Mouse (Mus musculus) A20 (cell line): ENCODE measurements around the gene Nae1.

Experiments
- DNase-seq: peaks from one replicate; pipeline ENCODE4 v3.0.0-alpha.2; 2011; ENCODE audit warnings: low read depth, low spot score

The Nae1 gene

DNA sequence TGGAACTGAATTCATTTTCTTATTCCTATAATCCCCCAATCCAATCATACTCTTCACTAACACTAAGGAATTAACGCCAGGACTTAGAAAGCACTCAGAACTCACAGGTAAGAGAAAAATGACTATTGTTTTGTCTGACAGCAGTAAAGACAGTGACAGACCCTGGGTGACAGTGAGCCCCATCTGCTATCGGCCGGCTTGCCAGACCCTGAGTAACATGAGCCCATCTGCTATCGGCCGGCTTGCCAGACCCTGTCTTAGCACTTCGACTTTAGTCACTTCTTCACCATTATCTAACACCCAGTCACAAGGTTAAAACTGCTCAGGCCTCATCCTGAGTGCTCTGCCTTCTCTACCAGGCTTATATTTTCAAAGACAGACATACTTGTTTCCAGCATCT, 4.8 kb downstream of the Nae1 start:
- DNase-seq = no peak

DNA sequence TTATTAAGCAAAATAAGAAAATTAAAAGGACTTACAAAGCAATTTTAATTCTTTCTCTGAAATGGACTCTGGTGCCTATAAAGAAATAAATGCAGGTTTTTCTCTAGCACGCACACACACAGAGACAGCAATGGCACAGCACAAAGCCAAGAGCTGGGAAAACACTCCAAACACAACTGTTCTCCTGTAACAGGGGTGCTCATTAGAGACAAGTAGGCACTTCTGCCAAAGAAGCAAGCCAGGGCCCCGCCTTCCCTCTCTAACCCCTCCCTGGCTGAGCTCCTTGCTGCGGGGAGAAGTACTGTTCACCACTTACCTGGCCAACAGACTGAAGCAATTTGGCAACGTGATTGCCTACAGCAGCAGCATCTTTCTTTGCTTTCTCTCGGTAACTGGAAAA, 16.6 kb downstream of the Nae1 start:
- no peak for DNase-seq

DNA sequence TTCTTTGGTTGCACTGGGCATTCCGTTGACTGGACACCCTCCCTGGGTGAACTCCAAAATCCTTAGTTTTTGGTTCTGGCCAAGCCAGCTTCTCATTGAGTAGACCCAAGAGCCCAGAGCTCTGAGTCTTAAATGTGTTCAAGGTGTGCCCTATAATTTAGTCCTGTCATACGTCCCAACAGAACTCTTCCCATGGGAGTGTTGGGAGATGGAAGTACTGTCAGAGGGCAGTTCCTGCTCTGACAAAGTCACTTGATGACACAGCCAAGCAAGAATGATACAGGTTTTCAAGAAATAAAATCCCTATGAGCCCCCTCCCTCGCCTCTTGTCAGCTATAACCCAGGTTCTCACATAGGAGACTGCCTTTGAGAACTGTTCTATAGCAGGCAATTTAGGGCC, 24.3 kb downstream of the Nae1 start:
- DNase-seq = no peak

DNA sequence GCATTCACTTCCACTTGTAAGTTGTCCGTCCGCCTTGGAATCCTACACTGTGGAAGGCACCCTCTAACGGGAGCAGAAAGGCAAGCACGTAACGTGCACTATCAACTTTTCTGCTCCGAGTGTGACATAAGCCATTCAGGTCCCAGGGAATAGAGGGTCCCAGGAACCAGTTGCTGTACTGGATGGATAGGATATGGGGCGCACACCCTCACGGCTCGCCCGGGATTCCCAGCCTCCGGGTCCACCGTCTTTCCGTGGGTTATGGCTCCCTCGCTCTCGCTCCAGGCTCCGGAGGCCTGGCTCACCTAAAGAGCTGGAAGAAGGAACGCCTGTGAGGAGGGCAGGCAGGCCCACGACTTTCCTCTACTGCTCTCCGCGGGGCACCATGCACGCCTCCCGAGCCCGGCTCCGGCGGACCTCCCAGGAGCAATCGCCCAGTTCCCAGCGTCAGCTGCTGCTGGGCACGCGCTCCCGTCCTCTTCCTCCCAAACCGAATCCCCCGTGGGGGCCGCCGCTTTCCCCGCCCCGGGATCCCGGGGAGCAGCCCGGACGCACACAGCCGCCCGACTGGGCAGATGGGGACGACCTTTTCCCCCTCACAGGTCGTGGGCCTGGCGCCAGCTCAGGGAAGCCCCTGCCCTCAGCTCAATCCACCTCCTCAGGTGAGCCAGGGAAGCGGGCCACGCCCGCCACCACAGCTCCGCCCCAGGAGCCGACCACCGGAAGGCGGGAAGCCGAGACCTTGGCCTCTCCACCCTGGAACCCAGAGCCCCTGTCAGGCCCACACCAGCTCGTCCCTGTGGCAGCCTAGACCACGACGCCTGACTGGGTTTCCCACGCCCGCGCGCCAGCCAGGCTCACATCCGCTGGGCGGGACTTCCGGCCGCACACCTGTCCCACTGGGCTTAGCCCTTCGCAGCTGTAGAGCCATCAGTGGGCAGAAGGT, 25.1 kb downstream of the Nae1 start, which contains the start of gene Terb1:
Gene Terb1, minus strand, starts transcription at position 850 of the 946 bp plus-strand sequence.
- DNase-seq = no peak

DNA sequence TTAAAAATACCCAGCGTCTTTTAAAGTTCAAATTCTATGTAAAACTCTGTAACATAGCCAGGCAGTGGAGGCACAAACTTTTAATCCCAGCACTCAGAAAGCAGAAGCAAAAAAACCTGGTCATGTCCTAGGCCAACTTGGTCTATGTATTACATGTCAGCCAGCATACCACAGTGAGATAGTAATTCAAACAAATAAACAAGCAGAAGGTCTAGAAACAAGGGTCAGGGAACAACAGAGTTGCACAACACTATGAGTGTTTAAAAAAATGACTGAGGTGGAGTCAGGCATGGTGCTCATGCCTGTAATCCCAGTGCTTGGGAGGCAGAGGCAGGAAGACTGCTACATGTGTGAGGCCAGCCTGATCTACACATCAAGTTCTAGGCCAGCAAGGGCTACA, 55.3 kb downstream of the Nae1 start:
- DNase-seq = no peak

DNA sequence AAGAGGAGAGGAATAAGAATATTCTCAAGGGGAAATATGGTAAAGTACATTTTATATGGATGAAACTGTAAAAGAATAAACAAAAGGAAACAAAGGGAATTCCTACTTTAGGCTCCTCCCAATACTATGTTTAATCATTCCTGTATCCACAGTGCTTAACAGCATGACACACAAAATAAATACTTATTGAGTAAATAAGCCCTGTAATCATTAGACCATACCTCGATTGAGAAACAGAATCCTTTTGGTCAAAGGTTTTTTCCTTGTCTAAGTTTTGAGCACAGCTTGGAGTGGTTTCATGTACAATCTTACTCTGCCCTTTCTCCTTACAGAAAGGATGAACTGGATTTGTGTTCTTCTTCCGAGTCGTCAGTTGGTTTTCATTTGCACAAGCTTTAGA, 62.0 kb downstream of the Nae1 start:
- no peak for DNase-seq

DNA sequence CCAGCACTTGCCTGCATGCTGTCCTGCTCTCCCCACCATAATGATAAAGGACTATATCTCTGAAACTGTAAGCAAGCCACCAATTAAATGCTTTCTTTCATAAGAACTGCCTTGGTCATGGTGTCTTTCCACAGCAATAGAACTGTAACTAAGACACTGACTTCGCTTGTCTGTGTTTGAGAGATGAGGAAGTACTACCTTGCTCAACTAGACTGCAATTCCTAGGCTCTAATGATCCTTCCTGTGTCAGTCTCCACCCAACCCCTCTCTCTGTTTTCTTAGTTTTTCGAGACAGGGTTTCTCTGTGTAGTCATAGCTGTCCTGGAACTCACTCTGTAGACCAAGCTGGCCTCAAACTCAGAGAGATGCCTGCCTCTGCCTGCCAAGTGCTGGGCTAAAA, 67.0 kb downstream of the Nae1 start:
- no peak for DNase-seq
